Mouse (Mus musculus) ovary, postnatal 10 days (tissue): ENCODE measurements at regions not wholly inside any gene's neighbourhood (a gene's known extent, or its start where the extent isn't known, plus 50 kb on each side); places are given as distances from the start of the nearest gene placed in this dataset.

Experiments used
- DNase-seq: peaks from one replicate; pipeline ENCODE4 v3.0.0; 2022; ENCODE audit warnings: low spot score

DNA sequence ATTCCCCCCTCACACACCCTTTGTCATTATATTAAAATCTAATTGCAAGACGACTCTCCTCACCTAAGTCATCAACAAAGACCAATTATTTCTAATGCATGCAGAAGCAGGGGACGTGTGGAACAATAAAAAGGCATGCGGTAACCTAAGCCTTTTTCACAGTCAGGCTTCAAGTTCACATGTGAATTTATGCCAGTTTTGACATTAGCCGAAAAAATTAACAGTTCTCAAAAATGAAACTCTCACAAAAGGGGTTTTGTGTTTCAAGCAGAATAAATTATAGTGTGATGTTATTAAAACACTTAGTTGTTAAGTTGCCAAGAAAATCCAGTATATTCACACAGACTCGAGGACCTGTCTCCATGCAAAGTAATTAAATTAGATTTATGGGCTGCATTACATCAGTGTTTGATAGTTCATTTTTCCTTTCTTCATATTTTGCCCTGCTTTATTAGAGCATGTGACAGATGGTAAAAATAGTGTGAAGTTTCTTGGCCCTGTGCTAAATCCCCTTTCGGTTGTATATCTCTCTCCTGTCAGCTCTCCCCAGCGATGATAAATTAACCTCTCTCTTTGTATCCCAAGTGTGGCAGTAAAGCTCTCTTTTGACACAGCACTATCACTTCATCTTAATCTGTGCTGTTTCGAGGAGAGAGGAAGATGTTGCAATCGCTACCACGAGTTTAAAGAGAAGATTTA lies 287.5 kb upstream of the Zfp703 start:
- no peak for DNase-seq

DNA sequence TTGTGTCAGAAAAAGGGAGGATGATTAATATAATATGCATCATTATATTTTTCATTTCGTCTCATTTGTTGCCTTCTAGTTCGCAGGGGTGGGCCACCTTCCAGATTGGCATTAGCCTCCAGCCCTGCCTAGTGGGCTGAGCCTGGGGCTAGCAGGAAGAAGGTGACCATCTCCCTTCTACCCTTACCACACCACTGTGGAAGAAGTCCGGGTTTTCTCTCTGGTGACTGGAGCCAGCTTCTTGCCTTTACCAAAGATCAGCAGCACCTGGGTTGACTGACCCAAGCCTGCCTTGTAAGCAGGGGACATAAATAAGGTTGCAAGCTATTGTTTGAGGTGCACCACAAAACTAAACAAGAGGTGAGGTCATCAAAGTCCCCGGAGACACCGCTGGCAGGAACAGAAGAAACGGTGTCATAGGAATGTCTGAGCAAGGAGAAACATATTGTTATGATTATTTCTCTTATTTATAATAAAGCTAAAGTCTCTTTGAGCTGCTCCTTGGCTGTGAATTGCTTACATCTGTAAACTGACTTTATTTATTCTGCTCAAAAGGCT lies 286.9 kb upstream of the Zfp703 start:
- peak; percentile 9 for DNase-seq

DNA sequence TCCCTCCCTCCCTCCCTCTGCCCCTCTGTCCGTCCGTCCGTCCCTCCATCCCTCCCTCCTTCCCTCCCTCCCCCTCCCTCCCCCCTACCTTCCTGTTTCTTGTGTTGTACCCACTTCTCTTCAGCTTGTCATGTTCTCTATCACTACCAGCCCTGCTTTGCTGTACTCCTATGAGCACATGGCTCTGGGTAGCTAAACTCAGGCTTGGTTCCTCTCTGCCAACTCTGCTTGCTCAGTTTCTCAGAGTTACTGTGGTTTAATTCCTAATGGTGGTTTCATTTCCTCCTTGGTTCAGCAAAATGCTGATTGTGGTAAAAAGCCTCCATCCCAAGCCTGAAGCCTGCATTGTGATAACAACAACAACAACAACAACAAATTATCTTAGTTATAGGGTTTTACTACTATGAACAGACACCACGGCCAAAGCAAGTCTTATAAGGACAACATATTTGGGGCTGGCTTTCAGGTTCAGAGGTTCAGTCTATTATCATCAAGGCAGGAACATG lies 279.5 kb upstream of the Zfp703 start:
- no peak for DNase-seq

DNA sequence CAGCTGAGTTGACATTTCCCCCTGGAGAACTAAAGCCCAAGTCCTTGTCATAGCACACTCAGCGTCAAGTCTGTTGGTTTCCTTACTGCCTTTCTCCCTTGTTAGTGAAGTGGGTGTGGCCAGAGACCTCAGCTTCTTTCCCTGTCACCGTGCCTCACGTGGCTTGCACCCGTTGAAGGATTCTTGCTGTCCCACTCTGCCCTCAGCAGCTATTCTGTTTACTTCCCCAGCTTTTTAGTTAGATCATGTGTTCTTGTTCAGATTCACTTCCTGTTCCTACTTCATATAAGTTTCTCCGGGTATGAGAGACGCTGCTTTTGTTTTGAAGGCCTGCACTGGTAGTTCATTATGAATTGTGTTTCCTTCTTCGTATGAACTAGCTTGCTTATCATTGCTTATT lies 278.5 kb upstream of the Zfp703 start:
- no peak for DNase-seq

DNA sequence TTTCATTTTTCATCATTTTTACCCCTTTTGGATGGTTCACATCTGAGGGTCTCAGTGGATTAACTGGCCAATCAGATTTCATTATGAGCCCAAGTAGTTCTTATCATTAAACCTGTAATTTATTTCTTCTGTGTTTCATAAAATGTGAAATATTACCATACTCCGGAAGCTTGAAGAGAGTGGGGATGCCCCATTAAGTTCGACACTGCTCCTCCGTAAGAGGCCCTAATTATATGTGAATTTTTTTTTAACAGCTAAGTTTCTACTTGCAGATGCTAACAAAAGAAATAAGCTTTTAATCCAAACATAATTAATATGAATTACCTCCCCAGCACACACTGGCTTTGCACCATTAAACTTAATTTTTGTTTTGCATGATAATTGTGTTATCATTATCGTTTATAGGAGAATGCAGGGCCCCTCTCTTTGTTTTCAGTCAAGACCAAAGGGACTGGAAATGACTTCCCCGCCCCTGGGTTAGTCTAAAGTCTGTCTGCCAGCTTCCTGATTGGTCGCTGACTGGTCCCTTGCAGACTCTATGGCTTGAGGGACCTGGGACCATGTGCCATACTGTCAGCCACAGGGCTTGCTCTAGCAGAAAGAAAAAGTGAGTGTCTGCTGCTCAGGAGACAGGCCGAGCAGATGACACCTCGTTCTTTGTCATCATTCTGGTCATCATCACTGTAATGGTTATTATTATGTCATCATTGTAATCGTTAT lies 270.9 kb upstream of the Zfp703 start:
- DNase-seq, result no peak

DNA sequence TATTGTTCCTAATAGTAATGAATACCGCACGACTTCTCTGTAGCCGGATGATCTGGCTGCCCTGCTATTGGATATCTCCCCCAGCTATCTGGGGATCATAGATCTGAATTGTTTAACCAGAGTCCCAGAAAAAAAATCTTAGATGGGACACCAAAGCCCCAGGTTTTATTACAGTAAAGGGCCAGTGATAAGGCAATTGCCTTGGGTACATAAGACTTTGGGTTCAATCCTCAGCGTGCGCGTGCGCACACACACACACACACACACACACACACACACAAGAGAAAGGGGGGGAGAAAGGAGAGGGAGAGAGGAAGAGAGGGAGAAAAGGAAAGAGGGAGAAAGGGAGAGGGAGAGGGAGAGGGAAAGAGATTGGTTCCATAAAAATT lies 270.4 kb upstream of the Zfp703 start:
- DNase-seq, result no peak

DNA sequence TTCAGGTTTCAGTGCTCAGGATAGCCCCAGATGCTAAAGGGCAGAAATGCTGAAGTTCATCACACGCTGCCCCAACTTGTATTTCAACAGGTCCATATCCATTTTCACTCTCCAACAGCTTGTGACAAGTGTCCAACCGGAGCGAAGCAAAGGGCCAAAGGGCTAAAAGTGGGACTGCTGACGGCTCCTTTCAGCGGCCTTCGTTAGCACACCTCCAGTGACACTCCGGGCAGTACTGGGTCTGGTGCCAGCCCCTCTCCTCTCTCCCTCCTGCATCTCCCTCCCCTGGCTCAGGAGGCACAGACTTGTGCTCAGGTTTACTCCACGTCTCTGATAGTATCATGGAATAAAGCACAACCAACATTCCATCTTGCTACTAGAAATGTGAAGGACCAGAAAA lies 263.3 kb upstream of the Zfp703 start:
- DNase-seq, result no peak

DNA sequence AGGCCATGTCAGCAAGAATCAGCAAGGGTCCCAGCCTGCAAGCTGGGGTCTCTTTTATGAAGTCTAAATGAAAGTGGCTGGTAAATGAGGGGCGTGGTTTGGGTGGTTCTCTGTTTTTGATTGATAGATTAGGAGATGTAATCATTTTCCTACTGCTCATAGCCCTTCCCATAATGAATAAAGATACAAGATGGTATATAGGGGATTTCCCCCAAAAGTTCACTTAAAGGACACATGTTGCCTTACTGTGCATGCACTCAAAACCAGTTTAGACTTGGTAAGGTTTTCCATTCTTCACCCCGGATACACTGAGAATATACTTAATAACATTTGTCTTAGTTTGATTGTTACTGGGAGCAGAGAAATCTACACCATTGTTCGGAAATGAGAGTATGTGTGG lies 262.4 kb upstream of the Zfp703 start:
- no peak for DNase-seq

DNA sequence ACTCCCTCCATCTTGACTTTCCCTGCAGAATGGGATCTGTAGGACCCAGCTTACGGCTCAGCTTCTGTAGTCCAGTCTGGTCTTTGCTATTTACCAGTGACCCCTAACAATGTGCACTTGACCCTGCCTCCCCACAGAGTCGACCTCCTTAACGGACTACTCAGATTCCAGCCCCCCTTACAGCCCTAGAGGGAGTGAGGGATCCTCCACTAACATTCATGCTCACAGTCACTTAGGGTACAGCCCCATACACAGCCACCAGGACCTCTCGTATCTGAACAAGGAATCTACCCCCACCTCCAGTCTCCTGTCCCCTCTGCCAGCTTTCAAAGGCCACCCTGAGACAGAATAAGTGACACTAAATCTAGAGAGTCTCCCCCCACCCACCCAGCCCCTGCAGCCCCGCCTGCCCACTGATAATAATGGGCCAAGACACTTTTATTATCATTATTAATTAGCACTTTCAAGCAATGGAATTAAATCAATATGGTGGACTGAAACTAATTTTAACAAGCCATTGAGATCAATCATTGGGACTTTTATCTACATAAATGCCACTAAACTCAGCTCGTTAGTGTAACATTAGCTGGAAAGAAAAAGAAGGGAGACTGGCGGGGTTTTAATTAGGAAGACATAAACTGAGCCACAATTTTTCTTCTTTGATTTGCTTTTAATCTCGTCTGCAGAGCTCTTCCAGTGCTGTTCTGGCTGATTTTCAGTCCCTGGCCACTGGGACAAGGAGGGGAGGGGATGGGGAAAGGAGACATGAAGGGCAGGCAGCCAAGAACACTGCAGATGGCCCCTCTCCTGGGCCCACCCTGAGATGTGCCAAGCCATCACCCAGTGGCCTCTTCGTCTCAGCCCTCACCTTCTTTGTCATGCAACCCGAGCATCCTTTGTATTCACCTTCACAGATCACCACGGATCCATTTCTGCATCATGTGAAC lies 258.4 kb upstream of the Zfp703 start:
- DNase-seq, result no peak

DNA sequence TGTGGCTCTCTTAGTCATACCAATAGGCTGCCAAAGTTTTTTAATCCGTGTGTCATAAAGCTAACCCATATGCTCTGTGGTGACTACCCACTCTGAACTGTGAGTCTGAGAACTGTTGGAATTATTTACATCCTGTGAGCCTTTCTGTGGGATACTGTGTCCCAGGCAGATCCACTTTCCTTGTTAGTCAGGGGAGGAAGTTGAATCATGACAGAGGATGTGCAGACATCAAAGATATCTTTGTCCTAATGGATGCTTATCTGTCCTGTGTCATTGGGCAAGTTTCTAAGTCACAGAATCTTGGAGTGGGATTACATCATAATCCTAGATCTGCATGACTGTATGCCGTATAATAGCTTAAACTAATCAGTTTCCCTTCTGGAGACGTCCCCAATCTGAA lies 254.4 kb upstream of the Zfp703 start:
- DNase-seq, result no peak

DNA sequence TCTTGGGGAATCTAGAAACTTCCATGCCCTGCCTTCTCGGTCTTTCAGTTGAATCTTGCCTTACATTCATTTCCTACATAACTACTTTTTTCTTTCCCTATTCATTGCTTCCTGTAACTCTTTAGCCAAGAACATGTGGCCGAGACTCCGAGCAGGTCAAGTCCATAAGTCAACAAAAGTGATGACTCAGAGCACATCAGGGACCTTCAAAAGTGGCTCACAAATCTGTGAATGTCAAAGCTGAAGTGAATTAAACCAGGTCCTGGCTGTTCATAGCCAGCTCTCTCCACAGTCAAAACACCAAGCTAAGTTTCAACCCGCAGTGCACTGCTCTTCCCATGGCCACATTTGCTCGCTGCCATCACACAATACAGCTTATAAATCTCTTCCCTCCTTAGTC lies 252.5 kb upstream of the Zfp703 start:
- DNase-seq, result no peak

DNA sequence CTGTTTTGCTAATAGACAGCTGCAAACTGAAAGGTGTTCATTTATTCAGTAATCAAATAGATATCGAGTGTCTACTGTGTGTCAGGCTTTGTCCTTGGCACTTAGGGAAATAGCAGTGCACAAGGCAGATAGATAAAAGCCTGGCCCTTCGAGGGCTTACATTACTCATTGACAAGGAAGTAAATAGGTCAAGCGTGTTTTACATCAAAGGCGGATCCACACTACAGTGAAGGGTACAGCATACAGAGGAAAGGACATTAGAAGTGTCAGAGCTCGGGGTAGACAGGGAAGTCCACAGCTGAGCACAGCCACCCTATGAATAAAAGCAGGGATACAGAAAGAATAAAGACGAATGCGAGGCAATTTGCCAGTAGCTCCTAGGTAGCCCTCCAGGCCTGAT lies 251.6 kb upstream of the Zfp703 start:
- no peak for DNase-seq

DNA sequence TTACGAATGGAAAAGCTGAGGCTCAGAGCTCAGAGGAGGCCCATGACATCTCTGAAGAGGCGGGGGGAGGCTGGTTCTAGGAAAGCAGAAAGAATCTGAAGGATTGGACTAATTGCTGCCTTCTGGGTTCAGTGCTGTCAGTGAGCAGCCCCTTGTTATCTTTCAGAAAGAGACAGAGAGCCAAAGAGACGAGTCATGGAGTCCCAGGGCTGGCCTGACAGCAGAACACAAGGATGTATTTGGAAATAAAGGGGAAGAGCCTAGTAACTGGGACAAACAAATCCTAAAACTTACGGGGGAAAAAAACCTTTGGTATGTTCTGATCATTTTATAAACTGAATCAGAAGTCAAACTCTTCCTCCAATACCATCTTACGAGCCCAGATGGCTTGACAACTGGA lies 247.8 kb upstream of the Zfp703 start:
- no peak for DNase-seq

DNA sequence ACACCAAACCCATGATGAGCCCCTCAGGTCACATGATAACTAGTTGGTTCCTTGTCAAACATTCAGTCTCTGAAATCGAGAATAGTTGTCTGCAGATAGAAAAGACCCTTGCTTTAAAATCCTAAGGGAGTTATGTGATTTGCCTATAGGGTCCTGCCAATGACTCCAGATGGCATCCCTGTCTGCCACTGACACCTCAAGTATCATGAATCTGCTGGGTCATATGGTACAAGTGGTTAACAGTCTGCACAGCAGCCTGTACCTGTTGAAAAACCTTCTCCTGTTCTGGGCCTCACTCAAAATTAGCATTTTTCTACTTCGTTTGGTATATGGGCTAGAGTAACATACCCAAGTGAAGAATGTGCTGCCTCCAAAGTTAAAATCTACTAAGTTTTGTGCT lies 246.0 kb upstream of the Zfp703 start:
- no peak for DNase-seq

DNA sequence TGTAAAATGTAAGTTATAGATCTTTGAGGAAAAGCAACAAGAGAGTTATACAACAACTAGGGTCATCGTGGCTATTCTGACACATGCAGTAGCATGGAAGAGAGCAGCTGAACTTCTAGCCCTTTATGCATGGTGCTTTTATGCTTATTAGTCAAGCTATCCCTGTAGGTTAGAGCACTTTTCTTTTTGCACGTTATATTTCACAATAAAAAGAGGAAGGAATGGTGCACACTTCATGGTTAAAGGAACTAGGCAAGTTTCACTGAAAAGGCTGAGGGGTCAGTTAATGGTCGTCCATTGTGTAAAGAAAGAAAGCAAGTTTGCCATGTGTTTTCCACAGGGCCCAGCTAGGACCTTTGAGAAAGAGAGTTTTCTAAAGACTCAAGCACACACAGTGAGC lies 232.7 kb upstream of the Zfp703 start:
- no peak for DNase-seq

DNA sequence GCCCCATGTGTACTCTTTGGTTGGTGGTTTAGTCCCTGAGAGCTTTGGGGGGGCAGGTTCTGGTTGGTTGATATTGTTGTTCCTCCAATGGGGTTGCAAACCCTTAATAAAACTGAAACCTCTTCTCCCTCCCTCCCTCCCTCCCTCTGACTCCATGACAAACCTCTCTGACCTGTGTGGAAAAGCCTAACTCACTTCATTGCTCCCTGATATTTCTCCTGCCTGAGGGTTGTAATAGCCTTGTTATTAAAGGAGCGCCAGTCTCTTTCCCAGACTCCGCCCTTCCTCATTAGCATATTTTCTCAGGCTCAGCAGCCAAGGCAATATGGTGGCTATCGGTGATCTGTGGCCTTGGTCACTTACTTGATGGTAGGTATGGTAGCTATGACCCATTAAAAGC lies 230.3 kb upstream of the Zfp703 start:
- no peak for DNase-seq

DNA sequence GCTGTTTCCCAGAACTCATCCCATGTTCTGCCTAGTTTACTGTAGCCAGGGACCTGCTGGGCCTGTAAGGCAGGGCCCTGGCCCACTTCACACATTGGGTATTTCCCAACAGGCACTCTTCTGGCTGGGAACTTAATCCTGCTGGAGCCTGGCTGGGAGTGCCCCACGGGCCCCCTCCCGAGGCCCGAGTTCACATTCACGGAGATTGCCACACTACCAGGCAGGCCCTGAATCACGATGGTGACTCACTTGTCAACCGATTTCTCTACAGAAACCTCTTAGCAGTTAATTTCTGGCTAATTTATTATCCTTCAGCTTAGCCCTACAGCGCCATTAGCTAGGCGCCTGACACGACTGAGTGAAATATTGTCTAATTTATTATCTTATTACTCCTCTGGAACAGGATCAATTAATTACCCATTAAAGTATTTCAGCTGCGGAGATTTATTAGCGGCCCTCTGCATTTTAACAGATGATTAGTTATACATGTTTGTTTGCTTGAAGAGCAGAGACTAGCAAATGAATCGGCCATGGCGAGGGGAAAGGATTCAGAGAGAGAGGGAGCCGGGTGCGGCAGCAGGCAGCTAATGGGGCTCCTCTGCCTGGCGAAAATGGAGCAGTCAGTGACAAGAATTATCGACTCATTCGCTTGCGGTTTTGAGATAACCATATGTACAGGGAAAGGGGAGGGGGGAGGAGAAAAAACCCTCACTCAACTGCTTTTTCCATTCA lies 229.7 kb upstream of the Zfp703 start:
- DNase-seq, result no peak

DNA sequence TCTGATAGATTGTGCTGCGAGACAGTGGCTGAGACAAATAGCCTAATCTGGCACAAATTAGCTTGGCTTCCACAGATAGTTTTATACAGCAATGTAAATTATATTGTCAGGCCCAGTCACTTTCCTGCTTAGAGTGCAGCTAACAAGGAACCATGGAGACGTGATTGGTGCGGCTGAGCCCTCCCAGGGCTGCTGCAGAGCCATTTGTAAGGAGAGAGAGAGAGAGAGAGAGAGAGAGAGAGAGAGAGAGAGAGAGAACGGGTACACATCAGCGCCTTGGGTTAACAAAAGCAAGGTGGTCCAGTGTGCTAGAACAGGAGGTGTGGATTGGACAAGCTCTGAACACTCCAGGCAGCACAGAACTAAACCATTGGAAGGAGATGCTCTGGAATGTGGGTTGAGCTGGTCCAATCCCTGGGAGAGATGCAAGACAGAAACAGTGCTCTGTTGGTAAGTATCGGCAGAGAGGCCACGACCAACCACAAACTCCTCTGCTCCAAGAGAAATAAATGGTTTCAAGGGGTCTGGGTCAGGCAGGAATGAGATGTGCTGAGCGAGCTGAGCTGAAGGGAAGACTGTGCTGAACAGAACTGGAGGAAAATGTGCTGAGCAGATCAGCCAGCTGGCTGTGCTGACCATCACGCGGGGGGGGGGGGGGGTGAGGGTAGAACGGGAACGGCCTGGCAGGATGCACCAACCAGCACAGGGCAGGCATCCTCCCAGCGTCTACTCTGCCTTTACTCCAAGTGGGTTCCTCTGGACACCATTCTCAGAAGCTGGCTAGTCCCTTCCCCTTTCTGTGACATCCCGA lies 228.8 kb upstream of the Zfp703 start:
- no peak for DNase-seq

DNA sequence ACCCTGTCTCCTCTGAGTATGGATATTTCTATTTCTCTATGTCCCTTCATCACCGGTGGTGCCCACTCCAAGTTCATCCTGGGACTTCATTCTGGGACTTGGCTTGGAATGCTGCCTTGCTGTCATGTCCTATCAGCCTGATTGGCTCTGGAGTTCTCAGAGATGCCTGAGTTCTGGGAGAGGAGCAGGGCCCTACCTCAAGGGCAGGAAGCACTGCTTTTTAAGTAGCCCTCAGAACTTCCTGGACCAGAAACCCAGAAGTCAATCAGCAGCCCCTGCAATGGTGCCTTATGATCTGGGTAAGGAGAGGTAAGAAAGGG lies 228.2 kb upstream of the Zfp703 start:
- DNase-seq, result no peak

DNA sequence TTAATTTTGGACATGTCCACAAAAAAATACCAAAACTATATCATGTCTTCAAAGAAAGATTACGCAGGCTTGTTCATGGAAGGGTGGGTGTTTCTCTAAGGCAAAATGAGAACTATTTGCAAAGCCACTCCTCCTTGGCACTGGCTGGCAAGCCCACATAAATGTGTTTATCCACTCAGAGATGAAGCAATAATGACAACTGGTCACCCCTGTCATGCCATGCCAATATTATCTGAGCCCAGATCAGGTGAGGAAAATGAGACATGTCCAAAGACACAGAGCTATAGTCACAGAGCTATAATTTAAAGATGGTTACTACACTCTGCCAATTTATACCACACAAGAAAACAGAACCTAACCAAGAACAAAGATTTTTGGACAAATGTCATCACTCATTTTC lies 227.0 kb upstream of the Zfp703 start:
- DNase-seq, result no peak

DNA sequence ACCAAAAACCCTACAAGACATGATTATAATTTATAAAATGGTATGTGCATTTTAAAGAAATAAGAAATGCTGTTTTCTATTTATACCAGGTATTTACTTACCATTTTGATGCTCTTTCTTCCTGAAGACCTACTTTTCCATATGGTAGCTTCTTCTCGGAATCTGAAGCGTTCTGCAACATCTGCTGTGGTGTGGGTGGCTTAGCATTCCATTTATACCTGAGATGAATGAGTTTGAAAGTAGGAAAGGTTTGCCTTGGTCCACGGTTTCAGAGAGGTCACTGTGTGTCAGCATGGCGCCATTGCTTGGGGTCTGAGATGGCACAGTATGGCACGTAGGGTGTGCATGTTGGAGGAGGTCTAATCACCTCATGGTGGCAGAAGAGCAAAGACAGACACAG lies 225.5 kb upstream of the Zfp703 start:
- no peak for DNase-seq
